Mouse (Mus musculus) layer of hippocampus, adult 9-11 months (tissue): ENCODE measurements around the gene Oprm1.
"Not testable (repeated sequence)": the region's sequence is repeated elsewhere in the genome, so short reads cannot be mapped to it uniquely, and the experiment has no call there.

ENCODE experiments used
- DNase-seq: peaks from one replicate; pipeline ENCODE4 v3.0.0; 2022

The Oprm1 gene

DNA sequence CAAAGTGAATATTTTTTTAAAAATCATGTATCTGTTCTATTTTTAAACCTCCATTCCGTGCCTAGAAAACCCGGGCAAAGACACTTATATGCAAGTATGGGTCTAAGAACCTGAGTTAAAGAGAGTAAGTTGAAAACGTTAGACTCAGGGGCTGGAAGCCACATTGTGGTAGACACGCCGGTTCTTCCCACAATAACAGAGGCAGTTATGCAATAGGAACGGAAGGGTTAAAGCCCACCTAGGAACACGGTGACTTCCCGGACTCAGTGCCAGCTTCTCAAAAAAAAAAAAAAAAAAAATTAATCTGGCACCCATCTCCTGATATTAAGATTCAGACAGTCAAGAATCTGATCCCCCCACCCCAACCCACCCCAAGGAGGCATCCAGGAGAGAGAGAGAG is 221.5 kb downstream of the Oprm1 start:
- DNase-seq, result no peak

DNA sequence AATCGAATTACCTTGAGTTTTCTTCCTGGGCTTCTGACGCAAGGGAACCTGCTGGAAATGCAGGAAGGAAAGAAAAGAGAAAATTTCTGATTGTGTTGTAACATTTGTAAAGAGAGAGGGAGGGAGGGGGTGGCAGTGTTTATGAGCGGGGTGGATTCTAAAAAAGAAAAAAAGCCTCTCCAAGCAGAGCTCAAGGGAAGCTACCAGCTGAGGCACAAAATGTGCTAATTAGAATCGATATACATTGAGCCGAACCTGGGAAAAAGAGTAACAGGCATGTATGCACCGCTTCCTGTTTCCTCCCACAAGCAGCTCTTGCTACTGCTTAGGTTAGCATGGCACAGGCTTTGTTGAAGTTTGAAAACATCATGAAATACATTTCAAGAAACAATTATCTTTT is 221.9 kb downstream of the Oprm1 start:
- no peak for DNase-seq

DNA sequence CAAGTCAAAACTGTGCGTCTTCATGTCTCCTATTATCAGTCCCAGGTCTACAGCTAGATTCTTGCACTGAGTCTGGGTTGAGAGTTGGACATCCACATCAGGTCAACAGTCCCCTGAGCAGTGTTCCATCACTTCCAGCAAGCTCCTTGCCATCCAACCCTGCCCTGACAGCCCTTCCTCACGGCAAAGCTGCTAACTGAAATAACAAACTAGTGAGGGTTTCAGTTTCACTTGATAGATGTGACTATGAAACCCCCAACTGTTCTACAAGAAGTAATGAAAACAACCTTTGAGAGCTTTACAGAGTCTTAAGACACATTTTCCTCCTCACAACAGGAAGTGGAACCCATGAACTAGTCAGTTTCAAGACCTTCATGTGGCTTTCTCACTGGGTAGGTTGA is 224.4 kb downstream of the Oprm1 start:
- DNase-seq, result no peak

DNA sequence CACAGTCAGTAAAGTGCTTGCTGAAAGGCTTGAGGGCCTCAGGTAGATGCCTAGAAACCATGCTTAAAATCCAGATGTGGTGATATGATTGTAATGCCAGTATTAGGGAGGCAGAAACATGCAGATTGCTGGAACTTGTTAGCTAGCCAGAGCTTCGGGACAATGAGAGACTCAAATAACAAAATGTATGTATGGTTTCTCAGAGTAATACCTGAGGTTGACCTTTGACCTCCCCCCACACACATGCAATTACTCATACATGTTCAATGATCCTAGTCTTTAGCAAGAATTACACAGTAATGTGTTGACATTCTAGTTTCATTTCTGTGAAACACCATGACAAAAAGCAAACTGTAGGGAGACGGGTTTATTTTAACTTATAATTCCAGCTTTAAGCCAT is 225.1 kb downstream of the Oprm1 start:
- DNase-seq, result no peak

DNA sequence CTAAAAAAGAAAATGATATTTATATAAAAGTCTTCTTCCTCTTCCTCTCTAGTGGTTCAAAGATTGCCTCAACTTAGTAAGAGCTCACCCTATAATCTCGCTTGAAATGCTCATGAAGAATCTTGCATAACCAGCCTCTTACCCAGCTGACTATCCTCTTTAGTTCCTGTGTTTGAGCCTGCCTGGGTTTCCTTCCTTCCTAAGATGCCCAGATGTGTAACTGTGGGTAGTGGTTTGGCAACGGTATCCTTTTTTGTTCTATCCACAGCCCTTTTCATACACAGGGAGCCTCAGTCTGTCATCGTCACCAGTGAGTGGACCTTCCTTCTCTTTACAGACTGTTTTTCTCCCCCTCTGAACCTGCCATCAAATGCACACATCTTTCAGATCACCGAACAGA is 227.9 kb downstream of the Oprm1 start:
- no peak for DNase-seq

DNA sequence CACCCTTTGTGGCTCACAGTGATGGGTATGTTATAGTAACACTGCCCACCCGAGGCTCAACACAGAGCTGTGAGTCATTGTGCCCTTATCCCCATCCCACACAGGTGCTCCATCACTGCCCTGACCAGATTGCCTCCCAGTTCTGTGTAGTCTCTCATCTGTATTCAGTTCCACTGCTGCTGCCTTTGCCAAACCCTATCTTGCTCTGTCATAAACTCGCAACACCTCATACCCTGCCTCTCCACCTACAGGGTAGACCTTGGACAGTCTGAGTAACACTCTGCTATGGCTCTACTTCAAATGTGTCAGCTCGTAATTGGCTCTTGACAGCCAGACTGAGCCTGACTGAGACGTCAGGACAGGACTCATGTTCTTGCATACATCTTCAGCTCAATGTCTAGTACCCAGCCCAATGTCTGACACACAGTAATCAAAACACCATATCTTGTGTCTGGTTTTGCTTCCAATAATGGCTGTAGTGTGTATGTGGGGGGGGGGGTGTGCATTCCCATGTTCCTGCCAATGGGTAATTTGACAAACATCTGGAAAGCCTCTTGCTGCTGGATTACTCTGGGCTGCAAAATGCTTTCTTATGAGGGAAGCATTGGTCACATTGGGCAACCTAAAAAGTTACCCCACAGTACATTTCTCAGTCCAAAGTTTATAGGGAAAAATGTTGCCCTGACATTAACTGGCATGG is 229.2 kb downstream of the Oprm1 start:
- no peak for DNase-seq

DNA sequence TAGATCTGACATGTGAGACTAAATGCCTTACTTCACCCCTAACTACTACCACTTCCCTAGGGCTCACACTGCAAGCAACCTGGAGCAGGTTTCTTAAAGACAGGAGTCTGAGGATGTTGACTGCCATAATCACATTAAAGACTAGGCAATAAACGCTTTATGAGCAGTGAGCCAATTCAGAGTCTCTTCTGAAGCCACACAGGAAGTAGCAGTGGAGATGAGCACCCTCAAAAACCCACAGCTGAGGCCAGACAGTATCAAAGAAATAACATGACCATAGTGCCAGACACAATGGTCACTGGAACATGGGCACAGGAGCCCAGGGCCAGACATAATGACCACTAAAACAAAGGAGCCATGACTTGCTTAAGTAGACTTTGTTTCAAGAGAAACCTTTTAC is 230.2 kb downstream of the Oprm1 start:
- DNase-seq, result no peak

DNA sequence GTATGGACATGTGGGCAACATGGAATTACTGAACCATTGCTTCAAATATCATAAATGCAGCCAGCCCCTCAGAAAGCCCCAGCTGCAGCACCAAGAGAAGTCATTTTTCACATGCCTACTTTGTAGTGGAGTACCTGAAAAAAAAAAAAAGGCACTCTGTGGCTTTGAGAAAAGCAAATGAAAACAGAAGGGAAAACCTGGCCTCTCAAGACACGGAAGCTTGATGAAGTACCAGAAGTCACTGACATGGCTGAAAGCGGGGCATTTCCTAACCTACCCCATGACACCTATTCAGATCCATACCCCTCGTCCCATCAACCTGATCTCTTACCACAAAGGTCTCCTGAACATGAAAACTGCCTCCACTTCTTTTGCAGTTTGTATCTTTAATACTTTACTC is 238.6 kb downstream of the Oprm1 start:
- DNase-seq, result no peak

DNA sequence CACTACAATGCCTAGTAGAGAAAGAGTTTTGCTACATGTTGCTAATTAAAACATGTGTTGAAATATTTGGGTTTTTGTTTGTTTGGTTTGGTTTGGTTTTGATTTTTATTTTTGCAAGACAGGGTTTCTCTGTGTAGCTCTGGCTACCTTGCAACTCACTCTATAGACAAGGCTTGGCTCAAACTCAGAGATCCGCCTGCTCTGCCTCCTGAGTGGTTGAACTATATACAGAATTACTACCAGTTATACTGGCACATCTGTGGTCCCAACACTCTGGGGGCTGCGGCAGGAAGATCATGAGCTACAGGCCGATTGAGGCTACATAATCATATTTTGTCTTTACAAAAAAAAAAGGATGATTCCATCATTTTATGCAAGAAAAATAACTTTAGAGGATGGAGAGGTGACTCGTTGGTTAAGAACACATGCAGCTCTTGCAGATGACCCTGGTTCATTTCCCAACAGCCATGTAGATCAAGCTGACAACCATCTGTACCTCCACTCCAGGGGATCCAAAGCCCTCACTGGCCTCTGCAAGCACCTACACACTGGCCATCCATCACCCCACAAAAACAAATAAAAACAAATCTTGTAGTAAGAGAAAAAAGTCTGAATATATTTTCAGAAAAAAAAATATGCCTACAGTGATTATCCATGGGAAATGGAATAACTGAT is 240.4 kb downstream of the Oprm1 start:
- no peak for DNase-seq

DNA sequence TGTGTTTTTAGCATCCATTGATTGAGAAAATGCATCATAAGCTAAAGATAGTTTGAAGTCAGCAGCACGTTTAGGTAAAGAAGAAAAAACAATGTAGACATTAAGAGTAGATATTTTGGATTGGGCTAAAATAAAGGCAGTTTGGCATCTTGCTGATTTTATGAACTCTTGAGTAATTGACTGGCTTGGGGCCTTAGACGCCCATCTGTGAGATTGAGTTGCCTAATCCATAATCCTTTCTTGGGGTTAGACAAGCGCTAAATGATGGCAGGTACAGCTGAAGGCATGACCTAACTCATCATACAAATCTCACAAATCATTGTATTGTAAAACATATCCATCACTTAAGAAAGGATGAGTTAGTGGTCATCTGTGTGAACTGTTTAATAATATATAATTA is 241.0 kb downstream of the Oprm1 start:
- DNase-seq, result no peak

DNA sequence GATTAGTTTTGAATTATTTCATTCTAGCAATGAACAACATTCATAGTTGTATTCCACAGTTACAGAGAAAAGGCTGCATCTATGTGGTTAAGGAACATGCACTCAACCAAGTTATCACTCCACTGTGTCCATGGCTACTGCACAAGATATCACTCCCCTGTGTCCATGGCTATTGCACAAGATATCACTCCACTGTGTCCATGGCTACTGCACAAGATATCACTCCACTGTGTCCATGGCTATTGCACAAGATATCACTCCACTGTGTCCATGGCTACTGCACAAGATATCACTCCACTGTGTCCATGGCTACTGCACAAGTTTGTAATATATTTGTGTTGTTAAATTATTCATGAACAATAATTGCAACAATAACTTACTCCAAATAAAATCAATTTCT is 245.6 kb downstream of the Oprm1 start:
- DNase-seq, result not testable (repeated sequence)

DNA sequence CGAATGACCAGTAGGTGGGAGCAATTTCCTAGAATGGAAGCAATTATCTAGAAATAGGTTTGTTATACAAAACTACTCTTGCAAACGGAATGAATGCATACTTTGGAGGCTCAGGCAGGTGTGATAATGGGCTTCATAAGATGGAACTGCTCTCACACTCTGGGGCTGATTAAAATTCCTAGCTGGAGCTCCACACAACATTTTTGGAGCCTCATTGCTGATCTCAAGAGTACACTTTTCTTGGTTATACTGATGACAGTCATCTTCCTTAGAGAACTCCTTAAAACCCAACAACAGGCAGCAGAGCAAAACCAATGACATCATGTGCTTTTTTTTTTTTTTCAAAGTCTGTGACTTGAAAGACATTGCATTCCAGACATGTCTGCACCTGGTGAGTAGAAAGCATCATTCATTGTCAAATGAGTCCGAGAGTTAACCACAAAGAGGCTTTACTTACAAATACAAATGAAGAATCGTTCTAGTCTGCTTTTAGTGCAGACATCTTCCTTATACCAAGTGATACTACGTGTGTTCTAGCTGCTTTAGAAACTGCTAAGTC is 246.8 kb downstream of the Oprm1 start:
- no peak for DNase-seq

DNA sequence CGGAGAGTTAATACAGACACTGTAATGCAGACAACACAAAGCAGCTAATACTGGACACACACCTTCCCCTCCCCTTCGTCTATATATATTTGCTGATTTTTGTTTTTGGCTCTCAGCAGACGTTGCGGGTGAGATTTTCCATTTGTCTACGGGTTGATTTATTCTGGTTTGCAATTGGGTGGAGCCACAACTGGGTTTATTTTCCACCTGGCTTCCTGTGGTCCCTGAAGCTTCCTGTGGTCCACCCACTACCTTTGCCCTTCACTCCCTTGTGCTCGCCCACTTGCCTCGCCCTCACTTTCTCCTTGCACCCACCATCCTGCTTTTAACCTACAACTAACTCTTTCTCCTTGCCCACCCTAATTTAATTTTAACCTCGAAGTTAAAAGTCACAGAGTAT is 252.2 kb downstream of the Oprm1 start:
- no peak for DNase-seq

DNA sequence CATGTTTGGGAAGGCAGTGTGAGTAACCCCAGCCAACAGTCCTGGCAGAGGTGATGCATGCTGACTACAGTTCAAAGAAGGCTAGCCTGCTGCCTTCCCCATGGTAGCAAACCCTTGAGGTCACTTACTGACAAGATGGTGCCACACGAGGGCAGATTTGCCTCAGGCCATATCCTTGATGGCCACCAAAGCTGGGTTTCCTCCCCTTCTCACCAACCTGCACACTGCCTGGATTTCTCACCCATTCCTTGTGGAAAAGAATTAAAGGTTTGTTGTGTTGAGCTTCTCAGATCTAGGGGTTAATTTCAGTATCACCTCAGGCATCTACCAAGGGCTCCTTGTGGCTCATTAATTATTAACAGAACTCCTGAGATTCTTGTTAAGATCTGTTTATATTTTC is 256.9 kb downstream of the Oprm1 start:
- no peak for DNase-seq

DNA sequence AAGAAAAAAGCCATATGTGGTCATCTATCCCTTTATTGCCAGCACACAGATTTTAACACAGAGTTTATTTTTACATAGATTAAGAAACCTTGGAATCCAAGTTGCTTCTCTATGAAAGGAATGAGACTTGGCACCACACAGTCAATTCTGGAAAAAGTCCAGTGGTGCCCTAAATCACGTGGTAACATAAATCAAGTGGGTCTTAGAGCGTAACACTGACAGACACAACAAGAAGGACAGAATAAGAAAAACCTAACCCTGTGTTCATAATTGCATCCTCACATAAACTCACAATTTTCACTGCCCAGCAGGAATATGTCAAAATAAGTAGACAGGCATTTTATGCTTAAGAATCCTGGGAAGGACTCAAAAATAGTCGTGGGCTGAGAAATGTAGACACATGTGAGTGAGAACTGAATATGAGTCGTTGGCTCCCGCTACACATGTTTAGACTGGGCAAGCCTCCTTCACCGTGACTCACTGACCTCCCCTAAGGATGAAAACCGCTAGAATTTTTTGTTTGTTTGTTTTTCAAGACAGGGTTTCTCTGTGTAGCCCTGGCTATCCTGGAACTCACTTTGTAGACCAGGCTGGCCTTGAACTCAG is 261.6 kb downstream of the Oprm1 start:
- no peak for DNase-seq

DNA sequence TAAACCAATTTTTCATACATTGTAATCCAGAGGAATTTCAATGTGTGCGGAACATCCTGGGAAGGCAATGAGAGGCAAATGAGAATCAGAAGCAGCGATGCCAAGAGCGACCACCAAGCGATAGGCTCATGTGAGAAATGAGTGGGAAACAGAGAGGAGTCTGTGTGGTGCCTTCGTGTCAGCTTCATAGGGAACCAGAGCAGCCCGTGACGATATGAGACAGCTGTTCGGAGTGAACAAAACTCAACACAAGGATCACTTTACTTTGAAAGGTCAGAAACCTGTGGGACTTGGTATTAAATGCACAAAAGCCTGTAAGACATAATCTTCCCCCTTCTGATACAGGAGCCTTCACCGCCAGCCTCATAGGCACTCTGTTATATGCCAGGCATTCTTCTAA is 262.2 kb downstream of the Oprm1 start:
- DNase-seq, result no peak

DNA sequence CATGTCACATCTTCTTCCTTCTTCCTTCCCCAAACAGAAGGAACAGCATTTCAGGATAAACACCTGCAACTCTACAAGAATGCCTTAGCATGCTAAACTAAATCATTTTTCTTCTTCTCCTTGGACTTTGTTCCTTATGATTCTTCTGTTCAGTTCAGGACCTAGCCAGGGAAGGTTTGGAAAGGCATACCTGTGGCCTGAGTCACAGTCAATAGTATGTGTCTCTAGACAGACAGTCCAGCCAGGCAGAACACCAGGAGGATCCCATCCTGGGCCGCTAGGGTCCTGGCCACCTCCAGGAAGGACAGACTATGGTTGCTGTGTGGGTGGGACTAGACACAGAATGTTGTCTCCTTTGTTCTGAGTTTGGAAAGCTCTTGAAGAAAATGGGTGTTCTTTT is 266.7 kb downstream of the Oprm1 start:
- no peak for DNase-seq

DNA sequence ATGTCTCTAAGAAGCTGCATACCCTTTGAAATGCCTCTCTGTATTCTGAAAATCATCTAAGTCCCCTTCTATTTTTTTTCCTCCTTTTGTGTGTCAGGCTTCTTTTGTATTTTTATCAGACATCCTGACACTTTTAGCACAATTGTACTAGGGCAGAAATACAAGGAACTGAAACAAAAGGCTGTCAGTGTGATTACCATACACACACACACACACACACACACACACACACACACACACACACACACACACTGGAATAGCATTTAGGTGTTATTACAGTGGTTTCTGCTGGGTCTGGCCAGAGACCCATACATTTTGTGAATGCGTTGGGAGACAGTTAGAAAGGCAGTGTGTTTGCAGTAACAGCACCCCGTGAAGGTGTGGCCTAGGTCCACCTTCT is 275.2 kb downstream of the Oprm1 start:
- DNase-seq, result no peak

DNA sequence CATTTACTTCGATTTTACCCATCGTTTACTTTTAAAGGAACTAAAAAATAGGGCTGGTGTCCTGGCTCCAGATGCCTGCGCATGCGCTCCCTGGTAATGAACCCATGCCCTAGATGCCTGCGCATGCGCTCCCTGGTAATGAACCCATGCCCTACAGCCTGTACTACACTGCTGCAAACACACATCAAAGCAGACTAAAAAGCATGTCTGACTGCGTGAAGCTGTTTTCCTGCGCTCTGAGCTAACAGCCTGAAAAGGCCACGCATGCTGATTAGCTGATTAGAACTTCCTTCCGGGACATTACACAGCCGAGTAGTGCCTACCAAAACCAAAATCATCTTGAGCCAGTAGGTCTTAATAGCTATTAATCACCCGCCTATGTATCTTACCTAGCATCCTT is 277.2 kb downstream of the Oprm1 start:
- no peak for DNase-seq

DNA sequence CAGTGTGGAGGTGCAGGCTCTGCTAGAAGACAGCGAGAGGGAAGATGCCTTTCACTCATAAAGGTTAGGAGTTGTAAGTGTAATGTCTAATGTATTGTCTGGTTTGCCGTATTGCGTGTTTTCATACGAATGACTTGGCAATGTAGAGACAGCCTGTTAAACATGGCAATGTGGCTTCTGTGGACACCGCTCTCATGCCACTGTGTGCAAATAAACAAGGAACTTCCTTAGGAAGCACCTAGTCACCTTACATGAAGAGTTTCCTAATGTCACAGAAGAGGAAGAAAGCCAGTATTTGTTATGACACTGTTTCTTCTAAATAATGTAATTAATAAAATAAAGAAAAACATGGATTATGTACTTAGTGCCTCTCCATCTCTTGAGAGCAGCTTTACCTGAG is 278.9 kb downstream of the Oprm1 start:
- DNase-seq, result no peak

DNA sequence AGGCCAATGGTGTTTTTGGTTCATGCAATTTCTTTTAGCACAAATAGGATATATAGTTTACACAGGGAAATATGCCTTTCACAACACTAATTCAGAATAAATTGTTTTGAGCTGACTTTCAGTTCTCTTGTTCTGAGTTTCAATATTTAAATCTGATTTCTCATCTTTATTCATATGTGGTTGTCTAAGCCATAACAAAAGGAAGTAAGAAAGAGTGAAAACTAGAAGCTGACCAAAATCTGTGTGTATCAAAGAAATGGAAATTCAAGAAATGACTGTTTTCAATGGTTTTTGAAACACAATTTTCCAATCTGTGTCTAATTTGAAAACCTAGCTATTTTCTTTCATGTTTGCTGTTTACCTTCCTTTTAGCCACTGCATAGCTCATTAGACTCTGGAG is 282.7 kb downstream of the Oprm1 start:
- no peak for DNase-seq

DNA sequence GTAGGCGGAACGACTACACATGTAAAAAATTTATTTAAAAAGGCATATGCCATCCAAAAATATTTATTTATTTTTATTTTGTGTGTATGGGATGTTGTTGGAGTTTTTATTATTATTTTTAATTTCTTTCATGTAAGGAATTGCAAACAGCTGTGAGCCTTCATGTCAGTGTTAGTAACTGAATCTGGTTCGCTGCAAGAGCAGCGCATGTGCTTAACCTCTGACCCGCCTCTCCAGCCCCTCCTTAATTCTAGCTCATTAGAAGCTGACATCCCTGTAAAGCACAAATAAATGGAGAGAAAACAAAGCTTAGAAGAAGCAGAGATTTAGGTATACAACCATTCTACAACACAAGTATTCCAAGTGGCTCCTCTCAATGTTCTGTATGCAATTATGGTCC is 285.6 kb downstream of the Oprm1 start:
- DNase-seq, result no peak

DNA sequence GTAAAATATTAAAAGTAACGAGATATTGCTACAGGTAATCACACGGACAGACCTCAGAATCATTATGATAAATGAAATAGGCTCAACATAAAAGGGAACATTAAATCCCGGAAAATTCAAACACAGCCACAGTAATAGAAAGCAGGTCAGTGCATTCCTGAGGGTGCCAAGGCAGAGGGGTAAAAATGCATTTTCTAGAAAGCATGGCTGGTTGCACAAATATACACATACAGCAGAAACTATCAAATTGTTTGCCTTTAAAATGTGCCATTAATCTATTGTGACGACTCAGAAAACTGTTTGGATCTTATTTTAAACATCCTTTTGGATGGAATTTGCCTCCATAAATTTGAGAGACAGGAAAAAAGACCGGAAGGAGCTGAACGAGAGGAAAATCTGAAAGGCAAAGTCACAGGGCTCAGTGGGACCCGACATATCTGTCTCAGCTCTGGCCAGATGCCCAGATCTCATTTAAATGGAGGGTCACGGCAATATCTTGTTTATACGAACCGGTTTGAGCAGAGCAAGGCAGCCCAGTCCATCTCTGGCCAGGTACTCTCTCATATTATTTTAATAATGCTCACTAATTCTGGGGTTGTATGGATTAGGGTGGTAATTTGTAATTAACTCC is 289.1 kb downstream of the Oprm1 start:
- DNase-seq, result no peak

DNA sequence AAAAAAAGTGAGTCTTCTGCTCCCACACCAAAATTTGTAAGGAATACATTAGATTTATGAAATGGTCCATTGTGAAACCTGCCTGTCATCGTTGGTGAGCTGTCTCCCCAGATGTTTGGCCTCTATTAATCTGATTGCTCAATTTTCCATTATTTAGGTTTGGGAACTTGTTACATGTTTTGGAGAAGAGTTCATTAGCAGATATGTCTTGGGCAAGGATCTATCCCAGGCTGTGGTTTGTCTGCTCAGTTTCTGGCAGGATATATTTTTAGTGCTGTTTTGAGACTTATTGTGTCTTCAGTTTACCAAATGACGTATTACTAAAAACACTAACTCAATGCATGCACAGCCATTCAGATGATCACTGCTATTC is 289.6 kb downstream of the Oprm1 start:
- DNase-seq, result no peak
